Mouse (Mus musculus) heart, postnatal 0 days (tissue): Measurements from ENCODE around the gene Itpr2.

Experiments
- CTCF ChIP-seq: IDR thresholded peaks from 2 replicates; pipeline ENCODE4 v1.5.1; 2016; ENCODE audit warnings: antibody characterized with exemption, control low read depth, low read depth
- EP300 ChIP-seq: IDR thresholded peaks from 2 replicates; pipeline ENCODE4 v1.6.1; 2016; ENCODE audit warnings: antibody characterized with exemption, low read depth

- TF ChIP-seq CTCF (no peak), EP300 (no peak)
Measured at GRCm38 (mm10) chr6:146314304-146314703, 187.7 kb downstream of the Itpr2 start.
